Mouse (Mus musculus) left cerebral cortex, adult 11 months (tissue): ENCODE data around the gene Mettl7a2.
"Not testable (repeated sequence)": the region's sequence is repeated elsewhere in the genome, so short reads cannot be mapped to it uniquely, and the experiment has no call there.

Source experiments
- DNase-seq: peaks from one replicate; pipeline ENCODE4 v3.0.0; 2022; ENCODE audit warnings: low spot score

Gene Mettl7a2

DNA sequence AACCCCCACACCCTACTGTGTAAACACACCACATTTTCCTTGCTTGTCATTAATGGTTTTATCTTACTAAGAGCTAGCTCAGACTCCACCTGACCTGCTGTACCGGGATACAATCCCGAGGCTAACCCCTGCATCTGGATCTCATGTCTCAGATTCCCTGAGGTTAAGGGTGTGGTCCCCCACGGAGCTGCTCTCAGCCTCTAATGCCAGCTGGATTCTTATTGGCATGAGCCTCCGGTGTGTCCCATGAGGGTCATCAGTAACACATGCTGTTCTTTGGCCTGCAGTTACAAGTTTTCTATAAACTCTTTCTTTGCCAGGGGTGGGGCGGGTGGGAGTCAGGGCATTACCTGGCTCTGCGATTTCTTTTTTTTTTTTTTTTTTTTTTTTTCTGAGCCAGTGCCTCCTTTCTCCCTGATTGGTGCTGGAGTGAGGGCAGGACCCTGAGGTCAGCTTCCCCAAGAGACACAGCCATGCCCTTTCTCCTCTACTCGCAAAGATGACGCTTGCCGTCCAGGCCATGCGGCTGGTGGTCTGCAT lies at the start of gene Mettl7a2, which contains the start of gene Methig1:
Gene Mettl7a2 (plus strand): TSS at position 490 of the 540 bp plus-strand sequence.
Gene Methig1 (plus strand): TSS at position 439 of the 540 bp plus-strand sequence.
- no peak for DNase-seq

DNA sequence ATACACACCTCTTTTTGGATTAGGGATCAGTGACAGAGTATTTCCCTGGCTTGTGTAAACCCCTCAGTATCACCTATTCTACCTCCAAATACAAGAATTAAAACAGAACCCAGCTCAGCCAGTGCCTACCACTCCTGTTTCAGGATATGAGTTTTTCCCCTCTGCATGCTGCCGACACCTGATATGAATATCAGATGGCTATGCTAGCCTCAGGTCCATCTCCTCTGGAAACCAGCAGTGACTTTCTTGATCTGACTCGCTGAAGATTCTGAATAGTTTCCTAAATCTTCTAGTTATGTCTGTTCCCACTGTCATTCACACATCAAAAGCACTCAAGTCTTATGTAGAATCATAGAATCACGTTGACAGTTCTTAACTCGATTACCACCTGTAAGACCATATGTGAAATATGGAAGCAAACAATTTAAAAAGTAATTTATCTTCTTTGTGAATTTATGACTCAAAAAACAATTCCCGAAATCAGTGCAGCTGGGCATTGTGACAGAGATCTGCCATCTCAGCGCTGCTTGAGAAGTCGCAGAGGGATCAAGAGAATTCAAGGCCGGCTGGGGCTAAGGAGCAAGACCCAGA lies 49.5 kb upstream of the Mettl7a2 start:
- no peak for DNase-seq

DNA sequence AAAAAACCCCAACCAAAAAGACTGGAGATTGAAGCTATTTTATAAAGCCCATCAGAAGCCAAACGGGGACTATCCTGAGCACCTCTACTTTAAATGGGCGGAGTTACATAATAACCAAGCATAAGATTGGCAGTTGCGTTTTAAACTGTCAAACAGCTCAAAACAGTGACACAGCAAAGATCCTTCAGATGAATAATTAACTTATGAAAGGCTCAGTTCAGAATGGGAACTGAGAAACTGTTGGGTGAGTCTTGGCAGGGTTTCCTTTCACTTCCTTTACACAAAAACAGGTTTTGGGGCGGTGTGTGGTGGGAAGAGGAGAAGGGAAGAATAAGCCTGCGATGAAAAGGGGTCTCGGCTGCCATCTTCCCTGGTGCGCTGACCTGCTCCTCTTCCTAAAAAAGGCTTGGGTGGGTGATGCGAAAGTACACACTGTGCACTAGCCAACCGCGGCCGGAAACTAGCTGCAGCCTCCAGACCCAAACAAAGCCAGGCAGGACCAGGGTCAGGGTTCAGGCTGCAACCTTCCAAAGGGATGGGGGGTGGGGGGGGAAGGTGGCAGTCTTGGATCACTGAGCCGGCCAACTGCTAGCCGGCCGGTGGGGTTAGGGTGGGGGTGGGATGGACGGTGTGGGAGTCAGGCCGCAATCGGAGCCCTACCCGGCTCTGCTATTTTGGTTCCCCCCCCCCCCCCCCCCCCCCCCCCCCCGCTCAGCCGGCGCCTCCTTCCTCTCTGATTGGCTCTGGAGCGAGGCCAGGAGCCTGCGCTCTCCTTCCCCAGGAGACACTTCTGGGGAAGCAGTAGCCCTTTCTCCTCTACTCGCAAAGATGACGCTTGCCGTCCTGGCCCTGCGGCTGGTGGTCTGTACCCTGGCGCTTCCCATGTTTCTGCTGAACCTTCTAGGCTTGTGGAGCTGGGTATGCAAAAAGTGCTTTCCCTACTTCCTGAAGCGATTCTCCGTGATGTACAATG lies 48.7 kb upstream of the Mettl7a2 start, which contains the start of gene Mettl7a1:
Gene Mettl7a1 (plus strand): TSS at position 122 of the 973 bp plus-strand sequence.
- peak; percentile 72 for DNase-seq

DNA sequence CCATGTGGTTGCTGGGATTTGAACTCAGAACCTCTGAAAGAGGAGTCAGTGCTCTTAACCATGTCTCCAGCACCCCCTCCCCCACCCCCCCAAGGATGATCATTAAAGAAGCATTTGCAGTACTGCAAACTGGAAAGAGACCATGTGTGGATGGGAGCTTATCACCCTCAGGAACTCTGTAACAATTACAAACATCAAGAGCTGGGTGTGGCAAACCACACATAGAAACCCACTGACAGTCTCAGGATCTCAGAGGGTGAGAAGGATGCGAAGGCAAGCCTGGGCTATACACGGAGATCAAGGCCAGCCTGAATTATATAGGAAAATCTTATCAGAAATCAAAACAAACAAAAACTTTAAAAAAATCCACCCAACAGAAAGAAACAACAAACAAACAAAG lies 46.8 kb upstream of the Mettl7a2 start:
- DNase-seq: no peak

DNA sequence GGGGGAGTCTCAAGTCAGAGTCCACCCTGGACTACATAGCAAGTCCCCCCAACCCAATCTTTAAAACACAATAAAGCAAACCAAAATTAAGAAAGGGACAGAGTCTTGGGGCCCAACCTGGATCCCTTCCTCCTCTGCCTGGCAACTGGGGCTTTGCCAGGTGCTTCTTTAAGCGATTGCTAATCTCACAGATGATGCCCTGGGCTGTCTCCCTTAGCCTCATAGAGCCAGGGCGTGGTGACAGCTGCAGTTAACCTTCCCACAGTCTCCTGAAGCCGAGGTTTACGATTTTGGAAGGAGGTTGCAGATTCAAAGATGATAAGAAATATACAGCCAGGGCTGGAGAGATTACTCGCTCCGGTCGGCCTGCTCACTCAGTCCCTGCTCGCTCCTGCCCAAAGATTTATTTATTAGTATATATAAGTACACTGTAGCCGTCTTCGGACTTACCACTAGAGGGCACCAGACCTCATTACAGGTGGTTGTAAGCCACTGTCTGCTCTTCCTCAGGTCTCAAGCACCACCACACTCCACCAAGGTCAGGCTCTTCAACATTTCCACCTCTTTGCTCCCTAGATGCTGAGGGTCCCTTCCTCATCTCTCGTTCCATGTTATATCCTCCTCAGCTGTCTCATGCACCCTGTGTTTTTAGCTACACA lies 45.4 kb upstream of the Mettl7a2 start:
- DNase-seq: not testable (repeated sequence)

DNA sequence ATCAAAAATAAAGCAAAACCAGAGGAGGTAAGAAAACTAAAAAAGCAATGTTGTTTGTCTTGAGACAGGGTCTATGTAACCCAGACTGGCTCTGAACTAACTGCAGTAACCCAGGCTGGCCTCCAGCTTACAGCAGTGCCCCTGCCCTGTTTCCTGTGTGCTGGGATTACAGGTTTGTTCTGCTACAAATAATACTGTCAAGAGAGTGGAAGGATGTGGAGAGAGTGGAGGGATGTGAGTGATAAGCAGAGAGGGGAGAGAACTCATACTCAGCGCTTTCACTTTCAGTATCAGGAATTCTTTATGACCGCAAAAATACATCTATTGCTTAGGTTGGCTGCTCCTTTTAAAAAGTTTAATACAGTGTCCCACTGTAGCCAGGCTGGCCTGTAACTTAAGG lies 40.7 kb upstream of the Mettl7a2 start:
- DNase-seq: no peak

DNA sequence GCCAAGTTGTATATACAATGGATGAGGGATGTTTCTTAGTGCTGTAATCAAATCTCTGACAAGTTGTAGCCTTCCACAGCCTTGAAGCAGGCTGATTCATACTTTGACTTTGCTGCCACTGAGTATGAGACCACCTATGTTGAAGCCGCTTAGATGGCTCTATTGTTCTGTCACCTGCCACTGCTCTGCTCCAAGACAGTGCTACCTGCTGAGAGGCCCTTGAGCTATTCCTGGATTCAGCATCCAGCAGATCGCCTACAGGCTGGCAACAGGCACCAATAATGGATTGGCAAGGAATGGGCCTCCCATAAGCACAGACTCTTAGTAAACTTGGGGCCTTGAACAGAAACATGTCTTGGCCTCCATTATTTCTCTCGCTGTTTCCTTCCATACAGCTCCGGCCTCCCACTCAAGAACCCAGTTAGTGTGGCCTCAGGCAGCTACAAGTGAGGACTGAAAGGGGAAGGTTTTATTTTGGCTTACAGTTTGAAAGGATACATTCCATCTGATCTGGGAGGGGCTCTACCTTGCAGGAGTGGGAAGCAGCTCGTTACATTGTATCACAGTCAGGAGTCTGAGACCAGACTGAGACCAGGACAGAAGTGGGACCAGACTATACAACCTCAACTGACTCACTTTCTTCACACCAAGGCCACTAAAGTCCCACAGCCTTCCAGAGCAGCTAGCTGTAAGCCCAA lies 38.4 kb upstream of the Mettl7a2 start:
- DNase-seq: no peak

DNA sequence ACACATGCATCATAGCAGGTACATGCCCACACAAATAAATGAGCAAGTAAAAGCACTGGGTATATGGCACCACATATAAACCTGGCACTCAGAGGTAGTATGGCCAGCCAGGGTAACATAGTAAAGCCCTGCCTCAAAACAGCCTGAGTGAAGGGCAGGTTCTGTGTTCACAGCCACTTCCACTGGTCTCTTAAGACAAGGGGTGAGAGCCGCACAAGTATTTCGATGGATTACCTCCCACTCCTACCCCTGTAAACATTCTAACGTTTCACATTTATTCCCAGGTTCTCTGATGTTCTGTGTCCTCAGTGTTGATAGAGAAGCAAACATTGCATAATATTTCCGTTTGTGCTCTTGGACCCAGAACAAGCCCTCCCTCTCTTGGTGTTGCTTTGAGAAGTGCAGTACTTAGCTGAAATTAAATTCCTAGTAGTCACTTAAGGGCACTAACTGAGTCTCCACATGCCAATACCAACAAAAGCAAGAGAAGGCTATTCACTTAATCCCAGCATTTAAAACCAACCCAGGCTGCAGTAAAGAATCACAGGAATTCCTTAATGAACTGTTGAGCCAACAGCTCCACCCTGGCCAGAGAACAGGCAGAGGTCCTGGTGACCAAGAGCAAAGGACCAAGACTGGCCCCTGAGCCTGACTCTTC lies 34.9 kb upstream of the Mettl7a2 start:
- not testable (repeated sequence) for DNase-seq

DNA sequence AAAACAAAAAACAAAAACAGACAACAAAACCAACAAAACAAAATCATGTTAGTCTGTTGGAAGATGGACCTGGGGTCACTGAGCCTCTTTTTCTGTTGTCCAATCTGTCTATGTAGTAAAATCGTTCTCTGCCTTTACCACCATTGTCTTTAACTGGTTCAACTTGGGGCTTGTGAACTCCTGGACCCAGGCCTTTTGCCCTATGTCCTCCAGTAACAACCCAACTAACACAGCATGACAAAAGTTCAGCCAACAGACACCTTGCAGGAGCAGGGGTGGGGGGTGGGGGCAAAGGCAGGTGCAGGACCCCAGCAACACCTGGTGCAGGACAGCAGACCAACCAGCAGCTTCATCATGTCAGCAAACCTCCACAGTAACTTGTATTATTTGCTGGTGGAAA lies 33.1 kb upstream of the Mettl7a2 start:
- no peak for DNase-seq

DNA sequence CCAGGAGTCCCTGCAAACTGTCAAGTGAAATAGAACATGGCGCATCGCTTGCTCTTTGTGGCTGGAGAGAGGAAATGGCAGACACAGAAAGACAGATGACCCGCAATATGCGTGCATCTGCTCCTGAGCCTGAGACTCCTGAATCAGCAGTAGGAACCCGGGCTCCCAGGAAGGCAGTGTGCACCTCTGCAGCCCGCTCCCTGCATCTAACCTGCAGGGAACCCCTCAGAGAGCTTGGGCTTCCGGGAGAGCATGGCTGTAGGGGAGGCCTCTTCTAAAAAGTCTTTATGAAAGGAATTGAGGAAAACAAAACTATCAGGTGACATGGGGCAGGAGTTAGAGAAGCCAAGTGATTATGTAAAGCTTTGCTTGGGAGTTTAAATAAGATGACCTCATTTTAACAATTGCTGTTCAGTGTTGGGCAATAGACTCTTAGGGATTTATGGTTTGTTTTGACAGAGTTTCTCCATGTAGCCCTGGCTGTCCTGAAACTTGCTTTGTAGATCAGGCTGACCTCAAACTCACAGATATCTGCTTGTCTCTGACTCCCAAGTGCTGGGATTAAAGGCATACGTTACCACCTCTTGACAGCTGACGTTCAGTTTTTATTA lies 32.6 kb upstream of the Mettl7a2 start:
- no peak for DNase-seq

DNA sequence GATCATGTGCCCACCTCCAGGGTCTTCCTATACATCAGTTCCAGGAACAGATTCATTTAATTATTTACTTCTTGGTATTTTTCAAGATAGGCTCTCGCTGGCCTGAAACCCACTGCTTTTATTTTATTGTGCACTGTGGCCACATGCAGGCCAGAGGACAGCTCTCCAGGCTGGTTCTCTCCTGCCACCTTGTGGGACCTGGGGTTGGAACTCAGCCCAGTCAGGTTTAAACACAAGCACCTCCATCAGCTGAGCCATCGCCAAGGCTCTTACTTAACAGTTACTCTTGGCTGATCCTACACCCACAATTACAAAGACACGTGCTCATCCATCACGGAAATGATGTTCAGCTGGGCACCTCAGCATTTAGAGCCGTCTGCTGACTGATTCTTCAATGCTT lies 31.9 kb upstream of the Mettl7a2 start:
- DNase-seq: no peak

DNA sequence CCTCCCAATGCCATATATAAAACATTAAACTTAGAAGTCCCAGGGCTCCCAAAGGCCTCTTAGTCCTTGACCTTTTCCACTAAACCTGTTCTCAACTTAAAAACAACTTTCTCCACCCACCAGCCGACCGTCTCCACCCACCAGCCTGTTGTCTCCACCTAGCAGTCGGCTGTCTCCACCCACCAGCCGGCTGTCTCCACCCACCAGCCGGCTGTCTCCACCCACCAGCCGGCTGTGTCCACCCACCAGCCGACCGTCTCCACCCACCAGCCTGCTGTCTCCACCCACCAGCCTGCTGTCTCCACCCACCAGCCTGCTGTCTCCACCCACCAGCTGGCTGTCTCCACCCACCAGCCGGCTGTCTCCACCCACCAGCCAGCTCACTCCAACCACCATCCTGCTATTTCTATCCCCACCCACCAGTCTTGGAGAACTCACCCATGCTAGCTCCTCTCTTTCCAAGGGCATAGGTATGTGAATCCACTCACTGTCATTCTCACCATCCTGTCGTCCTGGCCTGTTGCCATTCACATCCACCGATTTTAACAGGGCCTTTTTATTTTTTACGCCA lies 28.9 kb upstream of the Mettl7a2 start:
- DNase-seq: no peak

DNA sequence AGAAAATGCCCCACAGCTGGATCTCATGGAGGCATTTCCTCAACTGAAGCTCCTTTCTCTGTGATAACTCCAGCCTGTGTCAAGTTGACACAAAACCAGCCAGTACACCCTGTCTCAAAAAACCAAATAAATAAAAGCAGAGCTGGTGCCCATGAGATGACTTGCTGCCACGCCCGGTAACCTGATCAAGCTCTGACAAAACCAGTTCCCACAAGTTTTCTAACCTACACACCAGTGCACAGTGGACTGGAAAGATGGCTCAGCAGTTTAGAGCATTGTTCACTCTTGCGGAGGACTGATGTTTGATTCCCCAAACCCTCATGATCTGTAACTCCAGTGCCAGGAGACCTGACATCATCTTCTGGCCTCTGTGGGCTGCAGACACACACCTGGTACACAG lies 27.8 kb upstream of the Mettl7a2 start:
- DNase-seq: no peak

DNA sequence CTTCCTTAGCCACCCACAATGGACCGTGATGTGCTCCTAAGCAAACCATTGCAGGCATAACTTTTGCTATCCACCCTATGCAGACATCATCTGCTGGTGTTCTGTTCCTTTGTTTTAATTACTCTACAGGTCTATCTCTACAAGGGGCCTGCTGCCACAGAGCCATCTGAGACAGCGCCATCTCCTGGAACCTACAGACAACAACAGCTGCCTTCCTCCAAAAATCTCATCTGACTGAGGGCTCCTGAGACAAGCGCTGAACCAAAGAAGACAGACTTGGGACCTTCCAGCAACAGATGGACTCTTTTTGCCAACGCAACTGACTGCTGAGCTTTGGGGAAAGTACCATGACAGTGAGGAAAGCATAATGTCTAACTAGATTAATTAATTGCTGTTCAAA lies 24.9 kb upstream of the Mettl7a2 start:
- DNase-seq: not testable (repeated sequence)

DNA sequence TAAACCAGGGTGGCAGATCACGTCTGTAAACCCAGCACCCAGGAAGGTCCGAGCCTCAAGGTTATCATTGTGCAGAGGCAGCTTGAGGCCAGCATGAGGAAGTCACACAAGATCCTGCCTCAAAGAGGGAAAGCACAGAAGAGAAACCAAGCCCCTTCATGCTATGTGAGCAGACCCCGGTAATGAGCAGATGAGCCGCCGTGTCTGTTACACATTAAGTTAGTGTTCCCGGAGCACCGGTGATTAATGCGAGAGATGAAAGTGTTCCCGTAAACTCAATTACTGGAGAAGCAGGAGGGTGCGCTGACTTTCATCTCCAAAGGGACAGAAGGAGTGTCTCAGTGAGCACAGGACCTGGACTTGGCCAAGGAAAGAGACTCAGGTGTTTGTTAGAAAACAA lies 23.7 kb upstream of the Mettl7a2 start:
- DNase-seq: not testable (repeated sequence)

DNA sequence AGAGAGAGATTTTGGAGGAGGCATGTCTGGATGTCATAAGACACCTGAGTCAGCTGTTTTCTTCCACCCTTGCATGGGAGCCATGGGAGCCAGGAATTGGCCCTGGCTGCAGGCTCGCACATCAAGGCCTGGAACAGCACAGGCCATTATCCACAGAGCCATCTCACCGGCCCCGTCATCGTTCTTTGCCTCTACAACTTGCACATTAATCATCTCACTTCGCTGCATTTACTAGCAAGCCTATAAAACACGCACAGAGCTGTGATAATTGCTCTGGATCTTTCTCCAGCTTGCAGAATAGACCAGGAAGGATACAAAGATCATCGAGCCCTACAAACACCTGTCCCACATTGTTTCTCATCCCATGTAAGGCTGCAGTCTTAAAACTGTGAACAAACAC lies 22.3 kb upstream of the Mettl7a2 start:
- no peak for DNase-seq

DNA sequence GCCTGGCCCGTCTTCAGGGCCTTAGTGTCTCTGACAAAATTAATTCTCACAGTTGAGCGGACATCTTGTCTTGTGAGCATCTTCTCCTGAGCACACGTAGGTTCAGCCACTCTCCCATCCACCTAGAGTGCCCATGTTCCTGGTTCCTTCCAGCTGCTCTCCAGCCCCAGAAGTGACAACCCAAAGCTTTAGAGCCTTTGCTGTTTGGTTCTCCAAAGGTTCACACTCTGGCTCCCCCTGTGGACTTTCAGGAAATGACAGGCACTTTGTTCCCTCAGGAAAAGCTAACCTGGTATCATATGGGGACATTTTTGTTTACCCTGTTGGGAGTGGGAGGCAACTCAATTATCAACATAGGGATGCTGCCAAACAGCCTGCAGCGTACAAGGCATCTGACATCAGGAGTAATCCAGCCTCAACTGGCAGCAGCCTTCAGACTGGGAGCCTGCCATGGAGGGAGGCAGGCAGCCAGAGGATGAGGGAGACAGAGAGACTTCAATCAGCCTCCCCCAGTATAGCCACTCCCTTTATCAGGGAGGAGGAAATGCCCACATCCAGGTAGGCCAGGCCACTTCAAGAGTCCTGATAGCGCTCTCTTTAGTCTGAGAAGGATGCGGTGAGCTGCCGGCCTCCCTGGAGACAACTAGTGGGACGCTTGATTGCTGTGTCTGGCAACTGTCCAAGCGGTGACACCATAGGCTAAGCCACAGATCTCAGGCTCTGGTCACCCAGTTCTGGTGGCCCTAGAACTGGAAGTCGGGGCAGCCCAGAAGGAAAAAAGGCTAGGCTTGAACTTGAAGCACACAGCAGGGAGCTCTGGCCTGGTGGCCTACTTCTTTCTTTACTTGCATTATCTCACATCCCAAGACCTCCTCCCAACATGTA lies 20.7 kb upstream of the Mettl7a2 start:
- DNase-seq: not testable (repeated sequence)

DNA sequence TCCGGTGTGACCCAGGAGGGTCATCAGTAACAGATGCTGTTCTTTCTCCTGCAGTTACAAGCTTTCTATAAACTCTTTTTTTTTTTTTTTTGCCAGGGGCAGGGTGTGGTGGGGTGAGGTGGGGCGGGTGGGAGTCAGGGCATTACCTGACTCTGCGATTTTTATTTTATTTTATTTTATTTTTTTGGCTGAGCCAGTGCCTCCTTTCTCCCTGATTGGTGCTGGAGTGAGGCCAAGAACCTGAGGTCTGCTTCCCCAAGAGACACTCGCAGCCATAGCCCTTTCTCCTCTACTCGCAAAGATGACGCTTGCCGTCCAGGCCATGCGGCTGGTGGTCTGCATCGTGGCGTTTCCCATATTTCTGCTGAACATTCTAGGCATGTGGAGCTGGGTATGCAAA lies 18.4 kb upstream of the Mettl7a2 start, which contains the start of gene Mettl7a3:
Gene Mettl7a3 (plus strand): TSS at position 301 of the 400 bp plus-strand sequence.
- DNase-seq: no peak

DNA sequence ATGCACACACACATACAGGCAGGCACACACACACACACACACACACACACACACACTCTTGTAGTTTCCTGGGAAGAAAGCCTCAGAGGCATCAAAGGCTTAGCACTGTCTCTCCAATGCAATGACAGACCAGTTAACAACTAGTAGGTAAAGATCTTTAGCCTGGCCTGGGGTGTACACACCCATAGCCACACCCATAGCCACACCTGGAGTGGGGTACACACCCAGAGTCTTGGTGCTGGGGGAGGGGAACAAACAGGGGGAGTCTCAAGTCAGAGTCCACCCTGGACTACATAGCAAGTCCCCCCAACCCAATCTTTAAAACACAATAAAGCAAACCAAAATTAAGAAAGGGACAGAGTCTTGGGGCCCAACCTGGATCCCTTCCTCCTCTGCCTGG lies 15.7 kb upstream of the Mettl7a2 start:
- DNase-seq: not testable (repeated sequence)
